Mouse (Mus musculus): ENCODE data around the gene Zfp947. TPM values are rescaled to one million over a fixed set of nuclear protein-coding genes. Genes with fewer than 3 reads are reported as not detected.
"Not testable (repeated sequence)": the region's sequence is repeated elsewhere in the genome, so short reads cannot be mapped to it uniquely, and the experiment has no call there.

The Zfp947 gene
- 1 to 10 TPM in 1 of 2 experiments, under 1 TPM in 1; 0.92 to 1.0 TPM for total RNA-seq (2021)

- intact Hi-C loops (cut with DNase I) = loop anchor here (10.0 kb wide), 1 partner anchor 59 kb away; the partner anchor contains the start of gene Zfp994
Observed at GRCm38 (mm10) chr17:22165722-22166294, at the start of gene Zfp947. Gene Zfp947, minus strand, starts transcription at chr17:22166190.

DNA sequence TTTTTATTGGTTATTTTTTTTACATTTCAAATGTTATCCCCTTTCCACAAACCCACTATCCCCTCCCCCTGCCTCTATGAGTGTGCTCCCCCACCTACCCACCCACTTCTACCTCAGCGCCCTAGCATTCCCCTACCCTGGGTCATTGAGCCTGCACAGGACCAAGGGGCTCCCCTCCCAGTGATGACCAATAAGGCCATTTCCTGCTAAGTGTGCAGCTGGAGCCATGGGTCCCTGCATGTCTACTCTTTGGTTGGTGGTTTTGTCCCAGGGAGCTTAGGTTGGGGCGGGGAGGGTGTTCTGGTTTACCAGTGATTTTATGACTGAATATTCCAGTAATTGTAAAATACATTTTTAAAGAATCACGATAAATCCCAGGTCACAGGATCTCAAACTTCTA lies 686 bp downstream of the Zfp947 start:
- DNase-seq = not testable (repeated sequence)
- intact Hi-C loops (cut with DNase I) = loop anchor here (10.0 kb wide), 1 partner anchor 59 kb away; the partner anchor contains the start of gene Zfp994

More at GRCm38 (mm10) chr17:22165722-22166294, at the start of gene Zfp947:
- peak; percentile 38 to 54 for DNase-seq

GRCm38 (mm10) chr17:22153951-22154350 lies 12.0 kb downstream of the Zfp947 start:
- intact Hi-C loops (cut with DNase I) = loop anchor here (5.0 kb wide), 1 partner anchor 258 kb away; no protein-coding TSS in a partner anchor
- DNase-seq = not testable (repeated sequence)

GRCm38 (mm10) chr17:22118770-22119169 lies 47.2 kb downstream of the Zfp947 start:
- no peak for DNase-seq
- intact Hi-C loops (cut with DNase I) = no loop called here

Other genes with a start within 250 kb of the Zfp947 start
- 1 to 10 TPM; 5.7 to 5.9 TPM for gene Zfp942, start 203.7 kb downstream of the Zfp947 start, total RNA-seq (2021)
- gene Zfp943, start 203.6 kb downstream of the Zfp947 start, total RNA-seq (2021) = 10 to 100 TPM; 17.4 to 21.0 TPM
- gene Zfp994, start 59.4 kb upstream of the Zfp947 start, total RNA-seq (2021) = 1 to 10 TPM; 2.4 to 2.5 TPM
- 1 to 10 TPM; 6.6 to 7.5 TPM for gene CT030661.1, start 148.6 kb upstream of the Zfp947 start, total RNA-seq (2021)
- 1 to 10 TPM; 4.6 to 4.7 TPM for gene Zfp944, start 195.2 kb upstream of the Zfp947 start, total RNA-seq (2021)
- gene Zfp758, start 195.3 kb upstream of the Zfp947 start, total RNA-seq (2021) = 10 to 100 TPM in 1 of 2 experiments, 1 to 10 TPM in 1; 8.9 to 10.0 TPM

All from heart, postnatal 36 days (tissue).